Mouse (Mus musculus) intestine, postnatal 0 days (tissue): ENCODE measurements around the gene Zfp568. TPM values are rescaled to one million over a fixed set of nuclear protein-coding genes. Genes with fewer than 3 reads are reported as not detected.

Experiments
- ATAC-seq: fragments of 200-750 bp; cut with Nextera tagmentation; 2 replicates; pipeline ENCODE4 v1.8.0; 2017; ENCODE audit warnings: mild to moderate bottlenecking, moderate TSS enrichment, moderate library complexity
- H3K27ac ChIP-seq: fragments of 300-500 bp; sonication (generic); 2 replicates; pipeline ENCODE4 v1.5.1; 2014; ENCODE audit warnings: mild to moderate bottlenecking, low read depth, low read length, moderate library complexity
- H3K27me3 ChIP-seq: fragments of 300-500 bp; sonication (generic); replicated peaks from 2 replicates; pipeline ENCODE4 v1.6.1; 2014; ENCODE audit warnings: low read length, mixed read lengths; ENCODE audit not compliant: control insufficient read depth, insufficient read depth
- H3K36me3 ChIP-seq: fragments of 300-500 bp; sonication (generic); 2 replicates; pipeline ENCODE4 v1.6.1; 2014; ENCODE audit warnings: mild to moderate bottlenecking, moderate library complexity; ENCODE audit not compliant: control insufficient read depth, insufficient read depth
- H3K4me1 ChIP-seq: fragments of 300-500 bp; sonication (generic); replicated peaks from 2 replicates; pipeline ENCODE4 v1.6.1; 2014; ENCODE audit warnings: antibody characterized with exemption, low read length, mixed read lengths; ENCODE audit not compliant: control insufficient read depth, insufficient read depth
- H3K4me2 ChIP-seq: fragments of 300-500 bp; sonication (generic); replicated peaks from 2 replicates; pipeline ENCODE4 v1.6.1; 2014; ENCODE audit warnings: low read depth, mild to moderate bottlenecking, moderate library complexity
- H3K4me3 ChIP-seq: fragments of 300-500 bp; sonication (generic); 2 replicates; pipeline ENCODE4 v1.5.1; 2014; ENCODE audit warnings: low read depth, low read length
- H3K9ac ChIP-seq: fragments of 300-500 bp; sonication (generic); 2 replicates; pipeline ENCODE4 v1.6.1; 2014; ENCODE audit warnings: mild to moderate bottlenecking, low read depth, low read length
- H3K9me3 ChIP-seq: fragments of 300-500 bp; sonication (generic); 2 replicates; pipeline ENCODE4 v1.6.1; 2016; ENCODE audit warnings: mixed run types; ENCODE audit not compliant: control insufficient read depth
- CTCF ChIP-seq: sonication (generic); IDR thresholded peaks from 2 replicates; pipeline ENCODE4 v1.5.1; 2016; ENCODE audit warnings: low read depth, mild to moderate bottlenecking, control low read depth, antibody characterized with exemption, moderate library complexity
- WGBS: fragments of 180-500 bp; shearing (Covaris S2); extraction: QIAGEN DNeasy Blood & Tissue Kit; methylation state at CpG from one replicate; pipeline ENCODE4 v1.1.7; 2014; 5-methylcytosine and 5-hydroxymethylcytosine counted together
- polyA plus RNA-seq: library from polyadenylated mRNA; unstranded; fragments of >200 nt; fragmentation: Nextera tagmentation; extraction: Ambion mirVana; gene quantifications from 2 replicates; pipeline ENCODE4 v1.2.1, GENCODE M21; 2015

The Zfp568 gene
- polyA plus RNA-seq, 1 experiment from 2014 or later: 5.5 TPM

DNA sequence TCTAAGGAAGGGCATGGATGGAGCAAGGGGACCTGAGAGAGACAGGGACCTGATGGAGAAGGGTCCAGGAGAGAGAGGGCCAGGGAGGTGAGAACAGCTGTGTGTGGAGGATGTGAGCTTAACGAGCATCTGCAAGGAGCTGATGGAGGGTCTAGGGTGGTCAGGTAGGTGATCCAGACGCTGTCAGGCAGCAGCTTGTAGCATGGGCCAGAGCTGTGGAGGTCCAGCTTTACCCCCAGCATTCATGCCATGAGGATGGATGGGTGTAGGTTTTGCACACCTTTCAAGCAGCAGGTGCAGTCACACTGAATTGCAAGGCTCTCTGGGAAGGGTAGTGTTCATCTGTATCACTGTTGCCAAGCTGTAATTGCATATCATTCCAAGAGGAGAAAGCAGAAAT, 35.8 kb downstream of the Zfp568 start:
- TF ChIP-seq CTCF: no peak
- Histone ChIP-seq H3K9me3 (no peaks in the 10 kb centered on the region), H3K36me3 (peaks cover 79% of the 10 kb centered on the region), H3K27me3 (no peaks in the 10 kb centered on the region), H3K4me1 (no peaks in the 10 kb centered on the region), H3K27ac (no peak overlapping the region), H3K4me2 (no peak overlapping the region), H3K4me3 (no peak overlapping the region), H3K9ac (no peak overlapping the region)
- WGBS: 94% methylated on average over 2 of the region's 2 CpGs
- ATAC-seq: no peak

GRCm38 (mm10) chr7:30023324-30023723, 39.6 kb downstream of the Zfp568 start:
- Histone ChIP-seq H3K4me3 (no peak overlapping the region), H3K9ac (no peak overlapping the region), H3K4me2 (no peak overlapping the region), H3K27me3 (no peaks in the 10 kb centered on the region), H3K9me3 (no peaks in the 10 kb centered on the region), H3K36me3 (peaks cover 74% of the 10 kb centered on the region), H3K4me1 (no peaks in the 10 kb centered on the region), H3K27ac (no peak overlapping the region)
- ATAC-seq: no peak
- no peak for TF ChIP-seq CTCF
- WGBS: 95% methylated on average over 9 of the region's 9 CpGs

DNA sequence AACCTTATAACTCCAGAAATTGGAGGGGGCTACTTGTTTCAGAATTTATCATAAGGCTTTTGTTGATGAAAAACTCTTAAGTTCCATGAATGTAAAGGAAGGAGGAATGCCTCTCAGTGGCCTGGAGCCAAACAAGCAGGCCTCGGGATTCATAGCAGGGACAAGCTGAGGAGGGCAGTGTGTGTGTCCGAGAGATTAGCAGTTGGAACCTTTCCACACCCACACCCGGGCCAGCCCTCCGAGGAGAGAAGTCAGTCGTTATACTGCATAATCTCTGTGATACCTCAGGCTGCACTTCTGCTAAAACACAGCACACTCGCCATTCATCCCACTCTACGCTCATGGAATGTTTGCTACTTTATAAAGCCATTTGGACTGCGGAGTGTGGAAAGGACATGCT, 40.0 kb downstream of the Zfp568 start:
- H3K36me3 ChIP-seq: peaks cover 71% of the 10 kb centered on the region
- H3K9me3 ChIP-seq: no peaks in the 10 kb centered on the region
- no peak for TF ChIP-seq CTCF
- H3K4me3 ChIP-seq: no peak overlapping the region
- no peak for ATAC-seq
- no peak overlapping the region for H3K27ac ChIP-seq
- H3K4me1 ChIP-seq: no peaks in the 10 kb centered on the region
- H3K4me2 ChIP-seq: no peak overlapping the region
- H3K9ac ChIP-seq: no peak overlapping the region
- H3K27me3 ChIP-seq: no peaks in the 10 kb centered on the region
- WGBS: 87% methylated on average over 8 of the region's 8 CpGs

GRCm38 (mm10) chr7:30025358-30025757, 41.6 kb downstream of the Zfp568 start:
- no peak overlapping the region for H3K9ac ChIP-seq
- peak; percentile 52 for TF ChIP-seq CTCF
- H3K4me1 ChIP-seq: no peaks in the 10 kb centered on the region
- H3K9me3 ChIP-seq: no peaks in the 10 kb centered on the region
- peaks cover 59% of the 10 kb centered on the region for H3K36me3 ChIP-seq
- no peak overlapping the region for H3K4me2 ChIP-seq
- 79% methylated on average over 5 of the region's 5 CpGs for WGBS
- H3K27me3 ChIP-seq: no peaks in the 10 kb centered on the region
- H3K27ac ChIP-seq: no peak overlapping the region
- H3K4me3 ChIP-seq: no peak overlapping the region
- no peak for ATAC-seq

- H3K9me3 ChIP-seq: no peaks in the 10 kb centered on the region
- no peaks in the 10 kb centered on the region for H3K4me1 ChIP-seq
- H3K4me3 ChIP-seq: no peak overlapping the region
- H3K36me3 ChIP-seq: peaks cover 47% of the 10 kb centered on the region
- no peaks in the 10 kb centered on the region for H3K27me3 ChIP-seq
- 64% methylated on average over 4 of the region's 4 CpGs for WGBS
- H3K27ac ChIP-seq: no peak overlapping the region
- no peak for TF ChIP-seq CTCF
- H3K9ac ChIP-seq: no peak overlapping the region
- no peak overlapping the region for H3K4me2 ChIP-seq
- ATAC-seq: no peak
Observed at GRCm38 (mm10) chr7:30027331-30027730, 43.6 kb downstream of the Zfp568 start.

DNA sequence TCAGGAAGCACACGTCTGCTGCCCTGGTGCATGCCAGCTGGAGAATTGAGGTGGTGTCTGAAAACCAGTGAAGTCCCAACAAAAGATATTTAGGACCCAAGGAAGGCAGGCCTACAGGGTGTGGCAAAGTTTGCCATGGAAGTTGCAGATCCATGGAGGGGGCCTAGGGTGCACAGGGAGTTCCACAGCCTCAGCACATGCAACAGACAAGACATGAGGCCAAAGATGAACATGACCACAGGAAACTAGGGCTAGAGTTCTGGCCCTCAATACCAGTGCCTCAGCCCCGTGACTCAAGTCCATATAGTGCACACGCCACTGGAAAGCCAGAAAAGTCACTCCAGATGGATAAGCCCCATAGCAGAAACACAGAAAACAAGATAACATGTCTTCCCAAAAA, 44.8 kb downstream of the Zfp568 start:
- Histone ChIP-seq H3K9me3 (no peaks in the 10 kb centered on the region), H3K36me3 (peaks cover 35% of the 10 kb centered on the region), H3K4me3 (no peak overlapping the region), H3K9ac (no peak overlapping the region), H3K27ac (no peak overlapping the region; the same call in 1 of the 2 replicates), H3K4me2 (no peak overlapping the region), H3K4me1 (no peaks in the 10 kb centered on the region), H3K27me3 (no peaks in the 10 kb centered on the region)
- WGBS: 93% methylated on average over 3 of the region's 3 CpGs
- no peak for ATAC-seq
- no peak for TF ChIP-seq CTCF

GRCm38 (mm10) chr7:30030677-30031076, 46.9 kb downstream of the Zfp568 start:
- Histone ChIP-seq H3K36me3 (peaks cover 21% of the 10 kb centered on the region), H3K27ac (no peak overlapping the region), H3K9ac (no peak overlapping the region), H3K9me3 (no peaks in the 10 kb centered on the region), H3K4me2 (no peak overlapping the region), H3K4me1 (no peaks in the 10 kb centered on the region), H3K4me3 (no peak overlapping the region), H3K27me3 (no peaks in the 10 kb centered on the region)
- TF ChIP-seq CTCF: no peak
- no peak for ATAC-seq
- 11% methylated on average over 6 of the region's 6 CpGs for WGBS
